ENCODE assay signal across 8 mouse cellular contexts in genomic region chr12:4523208-4523607, GRCm38 (mm10). TPM values are rescaled to one million over a fixed set of nuclear protein-coding genes. Genes with fewer than 3 reads are reported as not detected.
DNase-seq lines count a peak whose midpoint lies in the region; ATAC-seq lines count a peak whose summit lies in the region.

No protein-coding gene starts in this region.

- H3K4me2 ChIP-seq in embryonic facial prominence, embryonic 14.5 days (ENCODE audit: low read depth, low read length), result peak overlapping the region; percentile 40
- H3K4me2 ChIP-seq in kidney, embryonic 14.5 days (replicated peaks; ENCODE audit: low read depth, low read length), result peak overlapping the region; percentile 32
- peak overlapping the region; percentile 29; the same call in 1 of the 2 replicates for H3K4me2 ChIP-seq in liver, embryonic 11.5 days

- under 1% methylated on average over 10 of the region's 10 CpGs for WGBS in embryonic facial prominence, embryonic 14.5 days
- 4% methylated on average over 10 of the region's 10 CpGs for WGBS in kidney, embryonic 14.5 days
- WGBS in liver, embryonic 11.5 days, result 27% methylated on average over 10 of the region's 10 CpGs

- H3K4me1 ChIP-seq in embryonic facial prominence, embryonic 14.5 days (ENCODE audit: control insufficient read depth, insufficient read depth, low read length), result peaks cover 25% of the 10 kb centered on the region
- peaks cover 14% of the 10 kb centered on the region; the same call in 1 of the 2 replicates for H3K4me1 ChIP-seq in kidney, embryonic 14.5 days (ENCODE audit: control insufficient read depth, insufficient read depth, low read length)
- peaks cover 15% of the 10 kb centered on the region for H3K4me1 ChIP-seq in liver, embryonic 11.5 days (replicated peaks; ENCODE audit: control insufficient read depth, insufficient read depth, low read length)

- no peaks in the 10 kb centered on the region for H3K36me3 ChIP-seq in embryonic facial prominence, embryonic 14.5 days (ENCODE audit: control insufficient read depth, insufficient read depth, low read length)
- H3K36me3 ChIP-seq in kidney, embryonic 14.5 days (ENCODE audit: control insufficient read depth, insufficient read depth, low read length), result no peaks in the 10 kb centered on the region
- H3K36me3 ChIP-seq in liver, embryonic 11.5 days (ENCODE audit: control insufficient read depth, insufficient read depth, low read length), result no peaks in the 10 kb centered on the region

- 0 out of 2 replicates have a peak overlapping the region, but pooled peaks have one; percentile 8 for H3K9ac ChIP-seq in embryonic facial prominence, embryonic 14.5 days (ENCODE audit: low read depth, low read length)
- H3K9ac ChIP-seq in kidney, embryonic 14.5 days (ENCODE audit: low read depth, low read length), result peak overlapping the region; percentile 12; the same call in 1 of the 2 replicates
- no peak overlapping the region for H3K9ac ChIP-seq in liver, embryonic 11.5 days (ENCODE audit: low read depth, low read length)

- peak overlapping the region; percentile 74; the same call in 1 of the 2 replicates for H3K27ac ChIP-seq in embryonic facial prominence, embryonic 14.5 days (replicated peaks; ENCODE audit: low read depth, low read length)
- peak overlapping the region; percentile 56; the same call in 1 of the 2 replicates for H3K27ac ChIP-seq in kidney, embryonic 14.5 days (ENCODE audit: low read depth, low read length)
- H3K27ac ChIP-seq in liver, embryonic 11.5 days (ENCODE audit: low read depth, low read length), result no peak overlapping the region

- 0 out of 2 replicates have a peak, but pooled peaks have one; percentile 20 for ATAC-seq in cerebellum, adult (ENCODE audit: insufficient number of reproducible peaks, low FRiP score, low TSS enrichment)
- peak; percentile 96 for ATAC-seq in embryonic facial prominence, embryonic 14.5 days (ENCODE audit: low read depth)
- peak; percentile 87 for ATAC-seq in kidney, embryonic 14.5 days (ENCODE audit: low FRiP score, low TSS enrichment)
- ATAC-seq in liver, embryonic 11.5 days (replicated peaks; ENCODE audit: low FRiP score), result no peak

- no peak for DNase-seq in cerebellum, adult 11 months
- DNase-seq in embryonic facial prominence, embryonic 14.5 days (ENCODE audit: low spot score), result peak; percentile 96
- peak; percentile 38 for DNase-seq in heart, adult 8-10 months (ENCODE audit: low spot score)
- no peak for DNase-seq in liver, embryonic 11.5 days (ENCODE audit: low spot score)
- DNase-seq in retina, postnatal 1 day, result peak; percentile 96
- DNase-seq in urinary bladder, postnatal 25 days (ENCODE audit: low spot score), result no peak

- H3K4me3 ChIP-seq in embryonic facial prominence, embryonic 14.5 days (ENCODE audit: low read depth, low read length), result no peak overlapping the region
- 0 out of 2 replicates have a peak overlapping the region, but pooled peaks have one; percentile 11 for H3K4me3 ChIP-seq in kidney, embryonic 14.5 days (ENCODE audit: low read length)
- no peak overlapping the region for H3K4me3 ChIP-seq in liver, embryonic 11.5 days (ENCODE audit: low read depth, low read length)

- no peaks in the 10 kb centered on the region for H3K9me3 ChIP-seq in embryonic facial prominence, embryonic 14.5 days (ENCODE audit: control insufficient read depth, low read length)
- H3K9me3 ChIP-seq in kidney, embryonic 14.5 days (ENCODE audit: control insufficient read depth, low read length), result no peaks in the 10 kb centered on the region
- no peaks in the 10 kb centered on the region for H3K9me3 ChIP-seq in liver, embryonic 11.5 days (ENCODE audit: control insufficient read depth, low read length)

- H3K27me3 ChIP-seq in embryonic facial prominence, embryonic 14.5 days (replicated peaks; ENCODE audit: control insufficient read depth, insufficient read depth, low read length), result no peaks in the 10 kb centered on the region
- no peaks in the 10 kb centered on the region for H3K27me3 ChIP-seq in kidney, embryonic 14.5 days (ENCODE audit: control insufficient read depth, insufficient read depth, low read length)
- H3K27me3 ChIP-seq in liver, embryonic 11.5 days (replicated peaks; ENCODE audit: control insufficient read depth, insufficient read depth, low read length), result no peaks in the 10 kb centered on the region

RNA-seq across cellular contexts. Expression of gene Ncoa1, which starts 46.2 kb away (rescaled TPM):
- polyA plus RNA-seq in embryonic facial prominence, embryonic 14.5 days (2014; fragmentation: Nextera tagmentation; extraction: Ambion mirVana), result 20.7 and 21.0 TPM in 2 replicates
- 10 to 100 TPM; 28.7 to 31.0 (median 29.4) TPM for total RNA-seq in heart, adult 8-10 months (2022)
- 8.9 and 10.6 TPM in 2 replicates for polyA plus RNA-seq in kidney, embryonic 14.5 days (2014; fragmentation: Nextera tagmentation; extraction: Ambion mirVana)
- 2.2 and 2.6 TPM in 2 replicates for polyA plus RNA-seq in liver, embryonic 11.5 days (2014; fragmentation: Nextera tagmentation; extraction: Ambion mirVana)

Comparison
In these comparisons a context has a peak if more than half of its experiments do, and no peak if none do; other contexts are left out.
1. DNase-seq: peak in embryonic facial prominence, embryonic 14.5 days (single experiment), heart, adult 8-10 months (single experiment) and retina, postnatal 1 day (single experiment); none in cerebellum, adult 11 months (single experiment), liver, embryonic 11.5 days (single experiment) and urinary bladder, postnatal 25 days (single experiment).
2. Peak in every context shown above with its lines, with median percentiles within 50 percentile points of each other: H3K4me2 ChIP-seq.